Mouse (Mus musculus) frontal cortex, postnatal 10 days (tissue): ENCODE data around the gene Med19.
"Not testable (repeated sequence)": the region's sequence is repeated elsewhere in the genome, so short reads cannot be mapped to it uniquely, and the experiment has no call there.

Experiments
- DNase-seq, 2 experiments: peaks; one replicate each; pipeline ENCODE4 v3.0.0; 2022; ENCODE audit warnings: low spot score in 2 of 2, mixed read lengths in 1 of 2

Gene Med19

GRCm38 (mm10) chr2:84717357-84717756 is 39.2 kb downstream of the Med19 start:
- no peak for DNase-seq

DNA sequence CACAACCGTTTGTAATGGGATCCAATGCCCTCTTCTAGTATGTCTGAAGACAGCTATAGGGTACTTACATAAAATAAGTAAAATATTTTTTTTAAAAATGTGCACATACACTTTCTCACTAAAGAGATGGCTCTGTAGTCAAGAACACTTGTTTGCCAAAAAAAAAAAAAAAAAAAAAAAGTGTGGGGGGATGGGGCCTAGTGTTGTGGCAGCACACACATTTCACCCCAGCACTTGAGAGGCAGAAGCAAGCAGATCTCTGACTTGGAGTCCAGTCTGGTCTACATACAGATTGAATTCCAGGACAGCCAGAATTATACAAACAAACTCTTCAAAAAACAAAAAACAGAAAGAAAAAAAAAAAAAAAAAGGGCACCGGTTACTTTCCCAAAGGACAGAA is 42.5 kb downstream of the Med19 start:
- no peak for DNase-seq

- no peak for DNase-seq
Observed at GRCm38 (mm10) chr2:84721182-84721581, 43.0 kb downstream of the Med19 start.

DNA sequence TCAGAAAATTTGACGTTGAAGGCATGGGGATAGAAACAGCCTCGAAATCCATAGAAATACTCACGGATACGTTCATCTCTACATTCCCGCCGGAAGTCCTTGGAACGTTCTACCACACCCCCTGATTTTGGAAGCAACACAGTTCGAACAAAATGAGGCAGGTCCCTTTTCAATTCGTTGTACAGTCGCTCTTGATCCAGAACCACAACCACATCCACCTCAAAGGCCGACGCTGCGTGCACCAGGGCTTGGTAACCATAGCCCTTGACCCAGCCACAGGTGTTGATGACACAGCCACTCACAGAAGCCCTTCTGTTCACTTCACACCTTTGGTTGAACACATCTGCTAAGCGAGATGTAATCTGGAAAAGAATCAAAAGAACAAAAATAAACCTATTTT is 45.7 kb downstream of the Med19 start:
- DNase-seq, result no peak

DNA sequence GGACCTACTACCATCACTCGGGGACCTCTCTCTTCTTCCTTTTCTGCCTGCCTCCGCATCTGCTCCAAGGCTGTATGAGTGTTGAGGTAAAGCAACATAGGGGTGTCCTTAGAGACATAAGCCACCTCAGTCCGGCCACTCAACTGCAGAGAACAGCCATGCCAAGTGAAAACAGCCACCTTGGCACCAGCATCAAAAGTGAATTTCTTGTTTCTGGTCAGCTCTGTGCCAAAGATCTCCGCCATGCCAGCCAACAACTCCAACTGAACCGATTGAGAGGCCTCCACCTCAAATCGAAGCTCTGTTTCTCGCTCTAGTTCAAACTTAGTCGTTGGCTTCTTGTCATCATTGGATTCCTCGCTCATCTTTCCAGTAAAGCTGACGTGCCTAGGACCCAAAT is 47.6 kb downstream of the Med19 start:
- DNase-seq, result no peak

DNA sequence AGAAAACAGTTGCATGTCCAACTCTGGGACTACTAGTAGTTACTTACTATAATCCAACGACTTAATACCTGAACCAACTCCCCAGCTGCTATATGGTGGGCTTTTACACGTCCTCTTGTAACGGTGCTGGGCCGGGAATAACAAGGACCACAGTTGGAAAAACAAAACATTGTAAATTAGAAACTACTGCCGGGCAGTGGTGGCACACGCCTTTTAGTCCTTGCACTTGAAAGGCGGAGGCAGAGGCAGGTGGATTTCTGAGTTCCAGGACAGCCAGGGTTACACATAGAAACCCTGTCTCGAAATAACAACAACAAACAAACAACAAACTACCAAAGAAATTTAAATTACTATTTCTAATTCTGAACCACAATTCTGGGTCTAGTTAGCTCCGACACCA is 48.5 kb downstream of the Med19 start:
- no peak for DNase-seq

DNA sequence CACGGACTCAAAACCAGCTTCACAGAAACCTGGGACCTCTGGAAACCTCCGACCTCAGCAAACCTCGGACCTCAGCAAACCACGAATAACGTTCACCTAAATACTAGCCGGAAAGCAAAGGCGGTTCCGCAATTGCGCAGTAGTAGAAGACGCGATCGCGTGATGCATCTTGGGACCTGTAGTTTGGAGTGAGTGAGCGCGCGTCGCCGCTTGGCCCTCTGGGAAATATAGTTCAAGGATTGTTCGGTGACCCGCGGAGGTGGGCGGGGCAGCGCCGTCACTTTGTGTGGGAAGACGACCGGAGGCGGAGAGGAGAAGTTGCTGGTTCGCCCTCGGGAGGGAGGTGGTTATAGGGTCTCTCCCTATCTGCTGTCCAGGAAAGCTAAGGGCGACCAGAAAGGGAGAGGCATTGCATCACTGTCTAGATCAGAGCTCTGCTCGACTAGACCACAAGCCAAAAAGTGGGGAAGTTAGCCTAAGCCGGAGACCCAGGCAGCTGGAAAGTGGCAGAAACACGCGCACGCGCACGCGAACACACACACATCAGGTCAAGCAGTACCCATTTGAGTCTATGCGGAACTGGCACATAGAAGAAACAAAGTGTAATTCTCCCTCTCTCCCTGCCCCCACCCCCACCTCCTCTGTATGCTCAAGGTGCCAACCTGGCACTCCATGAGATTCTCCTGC is 49.1 kb downstream of the Med19 start, which contains the start of gene Clp1:
TSS of gene Clp1 (minus strand) at position 179 of the 687 bp plus-strand sequence.
- peak; percentile 92 to 94 for DNase-seq

GRCm38 (mm10) chr2:84728191-84728590 is 50.0 kb downstream of the Med19 start:
- DNase-seq, result not testable (repeated sequence)

- no peak for DNase-seq
Observed at GRCm38 (mm10) chr2:84731206-84731605, 53.0 kb downstream of the Med19 start.

- no peak for DNase-seq
Observed at GRCm38 (mm10) chr2:84732394-84732793, 54.2 kb downstream of the Med19 start.

GRCm38 (mm10) chr2:84733579-84734300 is 55.5 kb downstream of the Med19 start, which contains the start of gene Ypel4:
Gene Ypel4, plus strand, starts transcription at chr2:84734058.
- DNase-seq, result peak; percentile 63 to 69

DNA sequence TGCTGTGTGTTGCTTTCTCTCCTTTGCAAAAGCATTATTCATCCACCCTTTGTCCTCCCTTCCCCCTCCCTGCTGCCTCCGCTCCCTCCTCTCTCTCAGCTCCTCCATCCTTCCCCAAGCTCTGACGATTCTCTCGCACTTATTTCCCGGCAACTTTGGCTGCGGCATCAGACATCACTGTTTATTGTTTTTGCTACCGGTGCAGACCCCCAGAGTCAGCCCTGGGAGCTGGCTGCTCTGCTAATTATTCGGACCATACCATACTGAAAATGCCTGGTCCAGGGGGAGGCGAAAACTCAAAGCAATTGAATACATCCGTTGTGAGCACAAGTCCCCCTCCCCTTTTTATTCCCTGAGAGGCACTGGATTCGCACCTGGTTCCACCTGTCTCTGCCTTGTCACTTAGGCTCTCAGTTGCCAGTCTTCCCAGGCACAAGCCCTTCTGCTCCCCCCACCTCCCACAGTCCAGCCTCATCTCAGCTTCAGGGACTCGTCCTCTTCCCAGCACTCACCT is 56.2 kb downstream of the Med19 start:
- peak in 1 of 2 experiments; percentile 35 for DNase-seq

DNA sequence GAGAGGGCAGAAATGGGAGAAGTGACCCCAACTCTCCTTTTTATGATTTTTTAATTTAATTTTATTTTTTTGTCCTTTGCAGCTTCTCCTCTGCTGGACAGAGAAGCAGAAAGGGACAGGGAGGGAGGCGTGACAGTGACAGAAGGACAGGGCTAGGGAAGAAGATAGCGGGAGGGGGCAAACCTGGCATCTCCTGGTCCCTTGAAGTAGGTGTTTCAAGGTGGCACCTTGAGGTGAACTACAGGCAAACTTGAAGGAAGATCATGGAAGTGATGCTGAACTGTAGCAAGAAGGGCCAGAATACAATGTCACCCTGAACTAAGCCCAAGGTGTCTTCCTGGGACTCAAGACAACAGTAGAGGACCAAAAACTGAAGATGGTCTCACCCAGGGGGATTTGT is 56.7 kb downstream of the Med19 start:
- DNase-seq, result no peak

- DNase-seq, result peak in 1 of 2 experiments; percentile 8
Observed at GRCm38 (mm10) chr2:84735346-84735920, 57.2 kb downstream of the Med19 start.

DNA sequence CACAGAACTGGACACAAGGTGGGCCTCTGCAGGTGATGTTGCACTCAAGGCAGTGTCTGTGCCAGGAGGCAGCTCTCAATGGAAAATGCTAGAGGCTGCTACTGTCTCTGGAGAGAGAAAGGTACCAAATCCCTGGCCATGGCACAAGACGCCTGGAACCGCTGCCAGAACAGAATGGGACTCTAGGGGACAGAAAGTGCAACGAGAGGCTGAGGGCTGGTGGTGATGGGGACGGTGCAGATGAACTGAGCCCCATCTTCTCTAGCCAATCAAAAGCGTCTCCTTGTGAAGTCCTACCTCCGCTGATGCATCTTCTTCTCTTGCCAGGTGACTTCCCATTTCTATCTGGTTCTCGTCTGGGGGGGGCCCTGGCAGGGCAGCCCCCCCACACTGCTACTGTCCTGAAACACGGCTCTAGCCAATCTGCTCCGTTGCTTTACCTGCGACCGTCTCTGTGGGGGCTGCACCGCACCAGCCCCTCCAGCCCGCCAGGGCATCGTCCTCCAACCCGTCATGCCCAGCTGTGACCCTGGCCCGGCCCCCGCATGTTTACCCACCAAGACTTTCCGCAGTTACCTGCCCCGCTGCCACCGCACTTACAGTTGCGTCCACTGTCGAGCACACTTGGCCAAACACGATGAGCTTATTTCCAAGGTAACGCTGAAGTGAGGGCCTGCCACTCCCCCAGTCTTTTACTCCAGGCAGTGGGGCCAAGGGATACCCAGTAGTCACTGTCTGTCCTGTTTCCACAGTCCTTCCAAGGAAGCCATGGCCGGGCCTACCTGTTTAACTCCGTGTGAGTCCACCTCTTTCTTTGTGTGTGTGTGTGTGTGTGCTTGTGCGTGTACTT is 58.3 kb downstream of the Med19 start:
- no peak for DNase-seq

DNA sequence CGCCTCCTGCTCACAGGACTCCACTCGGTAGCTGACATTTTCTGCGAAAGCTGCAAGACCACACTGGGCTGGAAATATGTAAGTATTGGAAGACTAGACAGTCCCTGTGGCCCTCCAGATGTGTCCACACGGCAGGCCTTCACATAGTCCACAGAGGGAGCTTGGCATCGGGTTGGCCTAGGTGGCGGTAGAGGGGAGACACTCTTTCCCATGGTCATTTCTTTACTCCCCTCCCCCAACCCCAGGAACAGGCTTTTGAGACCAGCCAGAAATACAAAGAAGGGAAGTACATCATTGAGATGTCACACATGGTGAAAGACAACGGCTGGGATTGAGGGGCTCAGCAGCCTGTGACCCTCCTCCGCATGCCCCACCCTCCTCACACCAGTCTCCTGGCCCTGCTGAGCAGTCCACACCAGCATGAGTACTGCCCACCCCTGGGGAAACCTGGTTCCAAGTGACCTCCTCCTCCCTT is 59.3 kb downstream of the Med19 start:
- no peak for DNase-seq
